ENCODE assay signal across 20 mouse cellular contexts in genomic region chr1:130373398-130374083, GRCm38 (mm10). TPM values are rescaled to one million over a fixed set of nuclear protein-coding genes. Genes with fewer than 3 reads are reported as not detected.
DNase-seq lines count a peak whose midpoint lies in the region; ATAC-seq and TF ChIP-seq lines count a peak whose summit lies in the region.
"Had no signal": no experiment of that assay in that cellular context is flagged by ENCODE, and none has a peak within 500 bp of the region (broad histone marks: within the 10 kb centered on the region; RNA-seq: fewer than 3 reads in every experiment).

No protein-coding gene starts in this region.

- no peak overlapping the region for H3K4me2 ChIP-seq in intestine, embryonic 15.5 days (replicated peaks)
- H3K4me2 ChIP-seq in intestine, postnatal 0 days (replicated peaks; ENCODE audit: low read depth): no peak overlapping the region
- H3K4me2 ChIP-seq in liver, postnatal 0 days (ENCODE audit: low read depth, low read length): no peak overlapping the region
- H3K4me2 ChIP-seq: forebrain, embryonic 15.5 days; heart, embryonic 13.5 days; kidney, embryonic 15.5 days had no signal

- no peak for TF ChIP-seq EP300 in liver, postnatal 0 days (IDR thresholded peaks at IDR 0.05; ENCODE audit: low read depth)

- H3K27ac ChIP-seq in intestine, embryonic 15.5 days: no peak overlapping the region
- no peak overlapping the region for H3K27ac ChIP-seq in intestine, postnatal 0 days (ENCODE audit: low read depth, low read length)
- peak overlapping the region; percentile 60; the same call in 1 of the 2 replicates for H3K27ac ChIP-seq in liver, postnatal 0 days (ENCODE audit: low read depth)
- H3K27ac ChIP-seq: forebrain, embryonic 15.5 days; heart, embryonic 13.5 days; kidney, embryonic 15.5 days had no signal

- no peaks in the 10 kb centered on the region for H3K27me3 ChIP-seq in intestine, embryonic 15.5 days (replicated peaks)
- no peaks in the 10 kb centered on the region for H3K27me3 ChIP-seq in intestine, postnatal 0 days (replicated peaks; ENCODE audit: control insufficient read depth, insufficient read depth, low read length)
- no peaks in the 10 kb centered on the region for H3K27me3 ChIP-seq in liver, postnatal 0 days (ENCODE audit: insufficient read depth, low read length)
- H3K27me3 ChIP-seq: forebrain, embryonic 15.5 days; heart, embryonic 13.5 days; kidney, embryonic 15.5 days had no signal

- no peak overlapping the region for H3K9ac ChIP-seq in intestine, embryonic 15.5 days
- no peak overlapping the region for H3K9ac ChIP-seq in intestine, postnatal 0 days (ENCODE audit: low read depth, low read length)
- no peak overlapping the region for H3K9ac ChIP-seq in liver, postnatal 0 days (replicated peaks)
- H3K9ac ChIP-seq: forebrain, embryonic 15.5 days; heart, embryonic 13.5 days; kidney, embryonic 15.5 days had no signal

- peak; percentile 46; the same call in 1 of the 2 replicates for ATAC-seq in intestine, embryonic 15.5 days
- ATAC-seq in intestine, postnatal 0 days: no peak
- ATAC-seq in liver, postnatal 0 days: peak; percentile 72
- ATAC-seq in erythroblast, adult 5-6 weeks (replicated peaks; ENCODE audit: low FRiP score, poor library complexity, severe bottlenecking): no peak
- ATAC-seq: forebrain, embryonic 15.5 days; hindbrain, embryonic 16.5 days had no signal

- 27% methylated on average over 2 of the region's 2 CpGs for WGBS in intestine, embryonic 15.5 days
- 25% methylated on average over 2 of the region's 2 CpGs for WGBS in intestine, postnatal 0 days
- WGBS in liver, postnatal 0 days (ENCODE audit: insufficient replicate concordance): 16% methylated on average over 2 of the region's 2 CpGs

- H3K9me3 ChIP-seq in intestine, embryonic 15.5 days: no peaks in the 10 kb centered on the region
- no peaks in the 10 kb centered on the region for H3K9me3 ChIP-seq in intestine, postnatal 0 days (ENCODE audit: control insufficient read depth)
- no peaks in the 10 kb centered on the region for H3K9me3 ChIP-seq in liver, postnatal 0 days (ENCODE audit: low read length)
- H3K9me3 ChIP-seq: forebrain, embryonic 15.5 days; heart, embryonic 13.5 days; kidney, embryonic 15.5 days; megakaryocyte, embryonic 14.5 days had no signal

- no peaks in the 10 kb centered on the region for H3K4me1 ChIP-seq in intestine, embryonic 15.5 days (replicated peaks)
- no peaks in the 10 kb centered on the region for H3K4me1 ChIP-seq in intestine, postnatal 0 days (replicated peaks; ENCODE audit: control insufficient read depth, insufficient read depth, low read length)
- H3K4me1 ChIP-seq in liver, postnatal 0 days (ENCODE audit: insufficient read depth): peaks cover 5% of the 10 kb centered on the region; the same call in 1 of the 2 replicates
- H3K4me1 ChIP-seq: forebrain, embryonic 15.5 days; kidney, embryonic 15.5 days had no signal

- TF ChIP-seq POLR2A in brain, embryonic 14.5 days (IDR thresholded peaks at IDR 0.05; ENCODE audit: borderline replicate concordance, extremely low read depth, insufficient read depth, insufficient read length, poor library complexity, severe bottlenecking): no peak

- DNase-seq in brain, embryonic 14.5 days (ENCODE audit: low read depth): peak; percentile 9
- DNase-seq in heart, postnatal 10 days: peak; percentile 15 to 28
- DNase-seq in liver, postnatal 0 days: no peak
- DNase-seq in kidney, postnatal 10 days: no peak
- no peak for DNase-seq in adrenal gland, postnatal 36 days
- DNase-seq: adrenal gland, adult 2 months; B cell, adult 2 months; cerebellum, adult 8-10 months; lung, adult 18-20 months; right cerebral cortex, postnatal 4 days had no signal

- H3K4me3 ChIP-seq in intestine, embryonic 15.5 days (replicated peaks): no peak overlapping the region
- H3K4me3 ChIP-seq in intestine, postnatal 0 days (ENCODE audit: low read depth, low read length): no peak overlapping the region
- no peak overlapping the region for H3K4me3 ChIP-seq in liver, postnatal 0 days (ENCODE audit: low read depth, low read length)
- H3K4me3 ChIP-seq: forebrain, embryonic 15.5 days; heart, embryonic 13.5 days; kidney, embryonic 15.5 days; megakaryocyte, embryonic 14.5 days had no signal

- intact Hi-C loops in heart, postnatal 10 days (cut with DNase I): loop anchor here (2.0 to 5.0 kb wide), 2 partner anchors 531 to 1499 kb away; no protein-coding TSS in a partner anchor

- no peaks in the 10 kb centered on the region for H3K36me3 ChIP-seq in intestine, embryonic 15.5 days
- no peaks in the 10 kb centered on the region for H3K36me3 ChIP-seq in intestine, postnatal 0 days (ENCODE audit: control insufficient read depth, insufficient read depth)
- H3K36me3 ChIP-seq in liver, postnatal 0 days (replicated peaks; ENCODE audit: insufficient read depth, low read length): no peaks in the 10 kb centered on the region
- H3K36me3 ChIP-seq: forebrain, embryonic 15.5 days; heart, embryonic 13.5 days; kidney, embryonic 15.5 days had no signal

- no peak for TF ChIP-seq CTCF in intestine, postnatal 0 days (IDR thresholded peaks at IDR 0.05; ENCODE audit: low read depth)
- no peak for TF ChIP-seq CTCF in brain, embryonic 14.5 days (IDR thresholded peaks at IDR 0.05; ENCODE audit: borderline replicate concordance, extremely low read depth, insufficient read depth, insufficient read length)
- TF ChIP-seq CTCF in liver, postnatal 0 days (IDR thresholded peaks at IDR 0.05; ENCODE audit: low read depth): peak; percentile 13; the same call in 1 of the 2 replicates

RNA-seq across cellular contexts. Expression of gene Cd55b, which starts 49.3 kb away (rescaled TPM):
- polyA plus RNA-seq in intestine, embryonic 15.5 days (2015; fragmentation: Nextera tagmentation; extraction: Ambion mirVana): not detected in 2 replicates
- 0.14 TPM in 1 of 2 replicates, not detected in the other for polyA plus RNA-seq in intestine, postnatal 0 days (2015; fragmentation: Nextera tagmentation; extraction: Ambion mirVana)
- polyA plus RNA-seq in brain, embryonic 14.5 days (2012; rRNA removed): not detected in 2 replicates
- total RNA-seq in heart, postnatal 10 days (2021): under 1 TPM in 1 of 2 experiments, not detected in 1; 0.35 TPM
- polyA plus RNA-seq in liver, postnatal 0 days (2015; fragmentation: Nextera tagmentation; extraction: Ambion mirVana): not detected in 2 replicates
- total RNA-seq in erythroblast, adult 5-6 weeks (2015; ENCODE audit: low replicate concordance): 3.1 TPM in 1 of 2 replicates, not detected in the other
- not detected in 2 replicates for total RNA-seq in erythroblast, adult 5-6 weeks (2017; ENCODE audit: low replicate concordance)
- total RNA-seq in adrenal gland, postnatal 36 days (2021): under 1 TPM in 1 of 2 experiments, not detected in 1; 0.40 TPM
- total RNA-seq: midbrain, postnatal 0 days had no signal
- polyA plus RNA-seq: adrenal gland, adult 2 months; forebrain, embryonic 15.5 days; heart, embryonic 13.5 days; hindbrain, embryonic 16.5 days; kidney, embryonic 15.5 days; midbrain, postnatal 0 days; neural tube, embryonic 11.5 days had no signal

Comparison
In these comparisons a context has a peak if more than half of its experiments do, and no peak if none do; other contexts are left out.
1. ATAC-seq: peak in intestine, embryonic 15.5 days (single experiment) and liver, postnatal 0 days (single experiment); none in intestine, postnatal 0 days (single experiment) and erythroblast, adult 5-6 weeks (single experiment).
2. DNase-seq: peak in brain, embryonic 14.5 days (single experiment) and heart, postnatal 10 days (2 of 2); none in liver, postnatal 0 days (single experiment), kidney, postnatal 10 days (single experiment) and adrenal gland, postnatal 36 days (0 of 2).